8 mouse cellular contexts compared by ENCODE assay signal in genomic region chr6:97204252-97204869, GRCm38 (mm10). TPM values are rescaled to one million over a fixed set of nuclear protein-coding genes. Genes with fewer than 3 reads are reported as not detected.
A peak's percentile ranks its signal among the peaks of the same experiment; 100 is the strongest.
DNase-seq lines count a peak whose midpoint lies in the region; ATAC-seq lines count a peak whose summit lies in the region.

No protein-coding gene starts in this region.

- no peak for ATAC-seq in heart, embryonic 15.5 days (replicated peaks; ENCODE audit: insufficient number of reproducible peaks, insufficient read depth, low FRiP score, low read depth)
- ATAC-seq in hindbrain, embryonic 16.5 days, result no peak
- ATAC-seq in midbrain, embryonic 16.5 days, result no peak

- H3K27ac ChIP-seq in heart, embryonic 15.5 days, result no peak overlapping the region
- no peak overlapping the region for H3K27ac ChIP-seq in hindbrain, embryonic 16.5 days (ENCODE audit: low read depth, low read length)
- no peak overlapping the region for H3K27ac ChIP-seq in midbrain, embryonic 16.5 days (ENCODE audit: low read length)

- H3K4me3 ChIP-seq in heart, embryonic 15.5 days, result peak overlapping the region; percentile 94
- peak overlapping the region; percentile 94 for H3K4me3 ChIP-seq in hindbrain, embryonic 16.5 days (ENCODE audit: low read length)
- peak overlapping the region; percentile 53 for H3K4me3 ChIP-seq in midbrain, embryonic 16.5 days (ENCODE audit: low read depth, low read length)

- WGBS in heart, embryonic 15.5 days, result 18% methylated on average over 9 of the region's 9 CpGs
- WGBS in hindbrain, embryonic 16.5 days, result 20% methylated on average over 9 of the region's 9 CpGs
- 13% methylated on average over 9 of the region's 9 CpGs for WGBS in midbrain, embryonic 16.5 days

- peak overlapping the region; percentile 99 for H3K9ac ChIP-seq in heart, embryonic 15.5 days
- H3K9ac ChIP-seq in hindbrain, embryonic 16.5 days (ENCODE audit: low read depth, low read length), result peak overlapping the region; percentile 95
- H3K9ac ChIP-seq in midbrain, embryonic 16.5 days (ENCODE audit: low read depth, low read length), result peak overlapping the region; percentile 77

- peaks cover 11% of the 10 kb centered on the region for H3K4me1 ChIP-seq in heart, embryonic 15.5 days (replicated peaks)
- H3K4me1 ChIP-seq in hindbrain, embryonic 16.5 days (ENCODE audit: control insufficient read depth, insufficient read depth, low read depth, low read length), result peaks cover 9% of the 10 kb centered on the region
- H3K4me1 ChIP-seq in midbrain, embryonic 16.5 days (ENCODE audit: control insufficient read depth, insufficient read depth, low read length), result peaks cover 10% of the 10 kb centered on the region

- H3K36me3 ChIP-seq in heart, embryonic 15.5 days, result 0 out of 2 replicates have a peak, but pooled peaks cover 8% of the 10 kb centered on the region
- no peaks in the 10 kb centered on the region for H3K36me3 ChIP-seq in hindbrain, embryonic 16.5 days (ENCODE audit: control insufficient read depth, insufficient read depth, low read length)
- H3K36me3 ChIP-seq in midbrain, embryonic 16.5 days (ENCODE audit: control insufficient read depth, insufficient read depth, low read length), result no peaks in the 10 kb centered on the region

- H3K27me3 ChIP-seq in heart, embryonic 15.5 days, result no peaks in the 10 kb centered on the region
- no peaks in the 10 kb centered on the region for H3K27me3 ChIP-seq in hindbrain, embryonic 16.5 days (replicated peaks; ENCODE audit: control insufficient read depth, insufficient read depth, low read length)
- no peaks in the 10 kb centered on the region for H3K27me3 ChIP-seq in midbrain, embryonic 16.5 days (ENCODE audit: control insufficient read depth, insufficient read depth, low read depth, low read length)

- peak overlapping the region; percentile 70 for H3K4me2 ChIP-seq in heart, embryonic 15.5 days
- H3K4me2 ChIP-seq in hindbrain, embryonic 16.5 days (ENCODE audit: low read length), result peak overlapping the region; percentile 73
- peak overlapping the region; percentile 55 for H3K4me2 ChIP-seq in midbrain, embryonic 16.5 days (ENCODE audit: low read length)

- DNase-seq in heart, postnatal 4 days, result no peak
- peak; percentile 53 for DNase-seq in NIH3T3 (ENCODE audit: low read depth)
- no peak for DNase-seq in spleen, postnatal 10 days (ENCODE audit: low spot score in 2 of 2)
- DNase-seq in left cerebral cortex, adult 9 months (ENCODE audit: low spot score in 2 of 2), result no peak
- DNase-seq in layer of hippocampus, postnatal 36 days, result no peak

- H3K9me3 ChIP-seq in heart, embryonic 15.5 days (replicated peaks), result no peaks in the 10 kb centered on the region
- H3K9me3 ChIP-seq in hindbrain, embryonic 16.5 days (ENCODE audit: control insufficient read depth, low read length), result no peaks in the 10 kb centered on the region
- H3K9me3 ChIP-seq in midbrain, embryonic 16.5 days (replicated peaks; ENCODE audit: control insufficient read depth, low read length, poor library complexity, severe bottlenecking), result no peaks in the 10 kb centered on the region

RNA-seq across cellular contexts. Expression of gene Uba3, which starts 1.1 kb away (rescaled TPM):
- polyA plus RNA-seq in heart, embryonic 15.5 days (2015; fragmentation: Nextera tagmentation; extraction: Ambion mirVana), result 64.0 and 66.2 TPM in 2 replicates
- total RNA-seq in heart, postnatal 4 days (2021), result 10 to 100 TPM; 80.9 to 86.9 TPM
- polyA plus RNA-seq in hindbrain, embryonic 16.5 days (2015; fragmentation: Nextera tagmentation; extraction: Ambion mirVana), result 81.8 and 89.3 TPM in 2 replicates
- 90.2 and 92.9 TPM in 2 replicates for polyA plus RNA-seq in midbrain, embryonic 16.5 days (2015; fragmentation: Nextera tagmentation; extraction: Ambion mirVana)
- total RNA-seq in layer of hippocampus, postnatal 36 days (2021), result 10 to 100 TPM; 72.2 to 78.4 TPM

RNA-seq across cellular contexts. Expression of gene Arl6ip5, which starts 6.1 kb away (rescaled TPM):
- 96.8 and 100 TPM in 2 replicates for polyA plus RNA-seq in heart, embryonic 15.5 days (2015; fragmentation: Nextera tagmentation; extraction: Ambion mirVana)
- 10 to 100 TPM; 94.2 to 95.1 TPM for total RNA-seq in heart, postnatal 4 days (2021)
- polyA plus RNA-seq in hindbrain, embryonic 16.5 days (2015; fragmentation: Nextera tagmentation; extraction: Ambion mirVana), result 140 and 143 TPM in 2 replicates
- polyA plus RNA-seq in midbrain, embryonic 16.5 days (2015; fragmentation: Nextera tagmentation; extraction: Ambion mirVana), result 149 and 160 TPM in 2 replicates
- total RNA-seq in layer of hippocampus, postnatal 36 days (2021), result 100 to 1,000 TPM; 183 to 191 TPM

RNA-seq across cellular contexts. Expression of gene Tmf1, which starts 25.4 kb away (rescaled TPM):
- 21.3 and 24.8 TPM in 2 replicates for polyA plus RNA-seq in heart, embryonic 15.5 days (2015; fragmentation: Nextera tagmentation; extraction: Ambion mirVana)
- total RNA-seq in heart, postnatal 4 days (2021), result 10 to 100 TPM; 34.1 to 35.3 TPM
- 31.5 and 34.7 TPM in 2 replicates for polyA plus RNA-seq in hindbrain, embryonic 16.5 days (2015; fragmentation: Nextera tagmentation; extraction: Ambion mirVana)
- polyA plus RNA-seq in midbrain, embryonic 16.5 days (2015; fragmentation: Nextera tagmentation; extraction: Ambion mirVana), result 35.6 and 40.4 TPM in 2 replicates
- 10 to 100 TPM; 51.4 to 52.3 TPM for total RNA-seq in layer of hippocampus, postnatal 36 days (2021)

RNA-seq across cellular contexts. Expression of gene Lmod3, which starts 48.2 kb away (rescaled TPM):
- 16.8 and 24.7 TPM in 2 replicates for polyA plus RNA-seq in heart, embryonic 15.5 days (2015; fragmentation: Nextera tagmentation; extraction: Ambion mirVana)
- 10 to 100 TPM; 47.8 to 48.0 TPM for total RNA-seq in heart, postnatal 4 days (2021)
- 0.76 TPM in 1 of 2 replicates, not detected in the other for polyA plus RNA-seq in hindbrain, embryonic 16.5 days (2015; fragmentation: Nextera tagmentation; extraction: Ambion mirVana)
- 0.09 TPM in 1 of 2 replicates, not detected in the other for polyA plus RNA-seq in midbrain, embryonic 16.5 days (2015; fragmentation: Nextera tagmentation; extraction: Ambion mirVana)
- total RNA-seq in layer of hippocampus, postnatal 36 days (2021), result not detected

RNA-seq across cellular contexts. Expression of gene Eogt, which starts 55.4 kb away (rescaled TPM):
- 13.2 and 14.4 TPM in 2 replicates for polyA plus RNA-seq in heart, embryonic 15.5 days (2015; fragmentation: Nextera tagmentation; extraction: Ambion mirVana)
- total RNA-seq in heart, postnatal 4 days (2021), result 10 to 100 TPM; 15.5 to 21.2 TPM
- polyA plus RNA-seq in hindbrain, embryonic 16.5 days (2015; fragmentation: Nextera tagmentation; extraction: Ambion mirVana), result 13.8 and 17.7 TPM in 2 replicates
- 13.9 and 15.1 TPM in 2 replicates for polyA plus RNA-seq in midbrain, embryonic 16.5 days (2015; fragmentation: Nextera tagmentation; extraction: Ambion mirVana)
- total RNA-seq in layer of hippocampus, postnatal 36 days (2021), result 10 to 100 TPM; 17.1 to 22.5 TPM
